ENCODE assay signal across 31 mouse cellular contexts in genomic region chr12:95748760-95749159, GRCm38 (mm10). TPM values are rescaled to one million over a fixed set of nuclear protein-coding genes. Genes with fewer than 3 reads are reported as not detected.
DNase-seq lines count a peak whose midpoint lies in the region; ATAC-seq and TF ChIP-seq lines count a peak whose summit lies in the region.
"Had no signal": no experiment of that assay in that cellular context is flagged by ENCODE, and none has a peak within 500 bp of the region (broad histone marks: within the 10 kb centered on the region; RNA-seq: fewer than 3 reads in every experiment).

No protein-coding gene starts in this region.

- no peak for TF ChIP-seq CTCF in bone marrow macrophage, adult 2 months (IDR thresholded peaks at IDR 0.05; ENCODE audit: low read depth, low read length)

- no peaks in the 10 kb centered on the region for H3K36me3 ChIP-seq in macrophage (ENCODE audit: inconsistent target)
- H3K36me3 ChIP-seq: embryonic facial prominence, embryonic 13.5 days; forebrain, embryonic 10.5 days; G1E; heart, embryonic 12.5 days; heart, embryonic 15.5 days; hindbrain, embryonic 12.5 days; hindbrain, embryonic 15.5 days had no signal

- 13% methylated on average over 2 of the region's 2 CpGs for WGBS in macrophage (ENCODE audit: missing documents)

- no peak overlapping the region for H3K4me3 ChIP-seq in bone marrow macrophage, adult 2 months (ENCODE audit: insufficient read depth, low read length)
- no peak overlapping the region for H3K4me3 ChIP-seq in macrophage (ENCODE audit: inconsistent target)
- H3K4me3 ChIP-seq: embryonic facial prominence, embryonic 10.5 days; embryonic facial prominence, embryonic 13.5 days; forebrain, embryonic 10.5 days; forebrain, embryonic 13.5 days; gastrocnemius, adult 2 months; heart, embryonic 12.5 days; heart, embryonic 15.5 days; hindbrain, embryonic 12.5 days; hindbrain, embryonic 15.5 days had no signal

- no peak for DNase-seq in left cerebral cortex, adult 9 months (ENCODE audit: low spot score in 2 of 2)
- no peak for DNase-seq in thymus, postnatal 0 days (ENCODE audit: low spot score)
- DNase-seq in frontal cortex, postnatal 14 days (ENCODE audit: low spot score in 2 of 2) = no peak
- DNase-seq: adrenal gland, postnatal 10 days; adrenal gland, postnatal 36 days; B cell, adult 2 months; cerebellum, adult 11 months; cerebellum, adult 8-10 months; cerebellum, postnatal 10 days; cerebellum, postnatal 36 days; embryo, embryonic 11 days; gastrocnemius, adult 2 months; gastrocnemius, postnatal 14 days; heart, adult 18-20 months; heart, postnatal 10 days; heart, postnatal 4 days had no signal

- no peak for TF ChIP-seq POLR2A in bone marrow macrophage, adult 2 months (IDR thresholded peaks at IDR 0.05; ENCODE audit: borderline replicate concordance, low read depth, low read length)

- H3K27ac ChIP-seq in bone marrow macrophage, adult 2 months (ENCODE audit: insufficient read depth, low read depth, low read length) = peak overlapping the region; percentile 63; the same call in 1 of the 2 replicates
- peak overlapping the region; percentile 91 for H3K27ac ChIP-seq in macrophage
- H3K27ac ChIP-seq: embryonic facial prominence, embryonic 10.5 days; embryonic facial prominence, embryonic 13.5 days; forebrain, embryonic 10.5 days; forebrain, embryonic 13.5 days; gastrocnemius, adult 2 months; heart, embryonic 15.5 days; hindbrain, embryonic 12.5 days; hindbrain, embryonic 15.5 days had no signal

- no peaks in the 10 kb centered on the region for H3K79me2 ChIP-seq in macrophage (ENCODE audit: inconsistent target)

- peak; percentile 57 for ATAC-seq in megakaryocyte progenitor cell, adult 5-6 weeks (replicated peaks; ENCODE audit: poor library complexity)
- ATAC-seq: forebrain, embryonic 13.5 days; forebrain, embryonic 16.5 days; Patski had no signal

- peaks cover 39% of the 10 kb centered on the region for H3K4me1 ChIP-seq in bone marrow macrophage, adult 2 months (ENCODE audit: control insufficient read depth, insufficient read depth, low read length)
- H3K4me1 ChIP-seq: hindbrain, embryonic 12.5 days; hindbrain, embryonic 15.5 days had no signal

RNA-seq across cellular contexts. Expression of gene Flrt2, which starts 56.7 kb away (rescaled TPM):
- 1.3 and 2.7 TPM in 2 replicates for polyA plus RNA-seq in bone marrow macrophage, adult 2 months (2012; ENCODE audit: insufficient read depth, insufficient read length, missing spikeins)
- 10 to 100 TPM in 6 of 26 experiments, 1 to 10 TPM in 20; 2.7 to 18.8 (median 7.3) TPM for total RNA-seq in macrophage (2018; cell fraction: chromatin; rRNA removed)
- total RNA-seq in macrophage (2018; cell fraction: cytosol; rRNA removed) = 10 to 100 TPM in 5 of 26 experiments, 1 to 10 TPM in 21; 6.6 to 15.2 (median 8.9) TPM
- 10 to 100 TPM in 22 of 26 experiments, 1 to 10 TPM in 4; 7.5 to 28.9 (median 12.0) TPM for total RNA-seq in macrophage (2018; cell fraction: nucleus; rRNA removed)
- 3.3 to 8.4 TPM (median 4.5 TPM) in 3 replicates for polyA plus RNA-seq in macrophage (2018)
- not detected in 2 replicates for total RNA-seq in megakaryocyte progenitor cell, adult 5-6 weeks (2015)
- total RNA-seq in megakaryocyte progenitor cell, adult 5-6 weeks (2017) = not detected in 2 replicates
- 0.77 and 0.86 TPM in 2 replicates for polyA plus RNA-seq in thymus, postnatal 0 days (2015; fragmentation: Nextera tagmentation; extraction: Ambion mirVana)
- total RNA-seq: CH12.LX had no signal
- polyA plus RNA-seq: G1E had no signal
